Mouse (Mus musculus) frontal cortex, postnatal 36 days (tissue): Measurements from ENCODE around the gene Ccdc141.

Experiments
- DNase-seq, 2 experiments: peaks; one replicate each; pipeline ENCODE4 v3.0.0; 2022; ENCODE audit warnings: low spot score in 2 of 2

The Ccdc141 gene

GRCm38 (mm10) chr2:77170633-77171105 lies at the start of gene Ccdc141:
Ccdc141 (minus strand) TSS chr2:77170636.
- DNase-seq, result no peak

- no peak for DNase-seq
Measured at GRCm38 (mm10) chr2:77212885-77213284, 42.4 kb upstream of the Ccdc141 start.

- DNase-seq, result no peak
Measured at GRCm38 (mm10) chr2:77206951-77207350, 36.5 kb upstream of the Ccdc141 start.

GRCm38 (mm10) chr2:77203916-77204315 lies 33.5 kb upstream of the Ccdc141 start:
- DNase-seq, result no peak

GRCm38 (mm10) chr2:77201900-77202299 lies 31.5 kb upstream of the Ccdc141 start:
- no peak for DNase-seq

- DNase-seq, result no peak
Measured at GRCm38 (mm10) chr2:77200958-77201614, 30.6 kb upstream of the Ccdc141 start.

- DNase-seq, result no peak
Measured at GRCm38 (mm10) chr2:77200379-77200778, 29.9 kb upstream of the Ccdc141 start.

- DNase-seq, result no peak
Measured at GRCm38 (mm10) chr2:77198246-77198645, 27.8 kb upstream of the Ccdc141 start.

- no peak for DNase-seq
Measured at GRCm38 (mm10) chr2:77196819-77197218, 26.4 kb upstream of the Ccdc141 start.

GRCm38 (mm10) chr2:77195056-77195455 lies 24.6 kb upstream of the Ccdc141 start:
- DNase-seq, result no peak

- DNase-seq, result no peak
Measured at GRCm38 (mm10) chr2:77191811-77192210, 21.4 kb upstream of the Ccdc141 start.

GRCm38 (mm10) chr2:77190891-77191290 lies 20.5 kb upstream of the Ccdc141 start:
- no peak for DNase-seq

GRCm38 (mm10) chr2:77190301-77190700 lies 19.9 kb upstream of the Ccdc141 start:
- no peak for DNase-seq

GRCm38 (mm10) chr2:77189671-77190070 lies 19.2 kb upstream of the Ccdc141 start:
- no peak for DNase-seq

- no peak for DNase-seq
Measured at GRCm38 (mm10) chr2:77187501-77187900, 17.1 kb upstream of the Ccdc141 start.

GRCm38 (mm10) chr2:77186912-77187311 lies 16.5 kb upstream of the Ccdc141 start:
- no peak for DNase-seq

- DNase-seq, result no peak
Measured at GRCm38 (mm10) chr2:77184049-77184571, 13.7 kb upstream of the Ccdc141 start.

GRCm38 (mm10) chr2:77183646-77184045 lies 13.2 kb upstream of the Ccdc141 start:
- no peak for DNase-seq

GRCm38 (mm10) chr2:77182996-77183380 lies 12.6 kb upstream of the Ccdc141 start:
- no peak for DNase-seq

- no peak for DNase-seq
Measured at GRCm38 (mm10) chr2:77182271-77182995, 12.0 kb upstream of the Ccdc141 start.

- no peak for DNase-seq
Measured at GRCm38 (mm10) chr2:77177472-77177871, 7.0 kb upstream of the Ccdc141 start.

GRCm38 (mm10) chr2:77176413-77176812 lies 6.0 kb upstream of the Ccdc141 start:
- DNase-seq, result no peak

GRCm38 (mm10) chr2:77175411-77175810 lies 5.0 kb upstream of the Ccdc141 start:
- no peak for DNase-seq
